Mouse (Mus musculus) MEL (cell line): ENCODE results near the gene Eif2b1.

Source experiments
- BHLHE40 ChIP-seq: IDR thresholded peaks from 2 replicates; pipeline ENCODE4 v1.6.1; 2012; ENCODE audit warnings: low read depth, mild to moderate bottlenecking, inconsistent platforms, low read length, improper control_type of control experiment, borderline replicate concordance
- CHD1 ChIP-seq: IDR thresholded peaks from 2 replicates; pipeline ENCODE4 v1.6.1; 2012; ENCODE audit warnings: low read depth, mild to moderate bottlenecking, inconsistent platforms, low read length, improper control_type of control experiment
- CTCF ChIP-seq, 3 experiments: IDR thresholded peaks in 2 of 3; conservative IDR thresholded peaks in 1 of 3; 2 replicates each; pipeline ENCODE4 v1.5.1; 2011 to 2012; ENCODE audit warnings: low read length in 3 of 3, low read depth in 2 of 3, mild to moderate bottlenecking in 2 of 3, improper control_type of control experiment in 1 of 3, inconsistent platforms in 1 of 3, mixed read lengths in 1 of 3, moderate library complexity in 1 of 3; ENCODE audit not compliant: control insufficient read depth in 1 of 3, insufficient read depth in 1 of 3, poor library complexity in 1 of 3, severe bottlenecking in 1 of 3
- EP300 ChIP-seq, 2 experiments: IDR thresholded peaks; 2 replicates each; pipeline ENCODE4 v1.6.1; 2011; ENCODE audit warnings: improper control_type of control experiment in 2 of 2, low read length in 2 of 2, low read depth in 1 of 2, mild to moderate bottlenecking in 1 of 2
- GATA1 ChIP-seq: IDR thresholded peaks from 2 replicates; pipeline ENCODE4 v1.6.1; 2011; ENCODE audit warnings: low read depth, low read length, improper control_type of control experiment
- HCFC1 ChIP-seq: IDR thresholded peaks from 2 replicates; pipeline ENCODE4 v1.6.1; 2012; ENCODE audit warnings: low read depth, mild to moderate bottlenecking, inconsistent platforms, low read length, improper control_type of control experiment, moderate library complexity
- JUND ChIP-seq: IDR thresholded peaks from 2 replicates; pipeline ENCODE4 v1.6.1; 2011; ENCODE audit warnings: low read depth, mild to moderate bottlenecking, improper control_type of control experiment, low read length
- KAT2A ChIP-seq: conservative IDR thresholded peaks from 2 replicates; pipeline ENCODE4 v1.6.1; 2012; ENCODE audit warnings: low read depth, low read length, improper control_type of control experiment, inconsistent platforms
- POLR2A ChIP-seq, 2 experiments: IDR thresholded peaks; 2 replicates each; pipeline ENCODE4 v1.6.1; 2011 to 2012; ENCODE audit warnings: low read length in 2 of 2, mild to moderate bottlenecking in 2 of 2, control low read depth in 1 of 2, improper control_type of control experiment in 1 of 2, low read depth in 1 of 2, moderate library complexity in 1 of 2; ENCODE audit not compliant: control insufficient read depth in 1 of 2, insufficient read depth in 1 of 2, poor library complexity in 1 of 2
- POLR2AphosphoS5 ChIP-seq: IDR thresholded peaks from 2 replicates; pipeline ENCODE4 v1.6.1; 2012; ENCODE audit warnings: low read depth, borderline replicate concordance, mild to moderate bottlenecking, inconsistent platforms, low read length, moderate library complexity, mixed read lengths
- SIN3A ChIP-seq: IDR thresholded peaks from 2 replicates; pipeline ENCODE4 v1.6.1; 2012; ENCODE audit warnings: low read length, improper control_type of control experiment, inconsistent platforms
- TAL1 ChIP-seq: IDR thresholded peaks from 2 replicates; pipeline ENCODE4 v1.6.1; 2012; ENCODE audit warnings: mild to moderate bottlenecking, inconsistent platforms, low read length, moderate library complexity, mixed read lengths
- TBP ChIP-seq: IDR thresholded peaks from 2 replicates; pipeline ENCODE4 v1.8.0; 2011; ENCODE audit warnings: low read depth, low read length, improper control_type of control experiment

- no peak for TF ChIP-seq CHD1
- TF ChIP-seq SIN3A, result no peak
- no peak for TF ChIP-seq TAL1
- no peak for TF ChIP-seq EP300 (IDR thresholded peaks at IDR 0.05; ENCODE audit: low read depth in 1 of 2, low read length in 2 of 2)
- TF ChIP-seq POLR2A (IDR thresholded peaks at IDR 0.05; ENCODE audit: control insufficient read depth in 1 of 2, insufficient read depth in 1 of 2, low read depth in 1 of 2, low read length in 2 of 2, poor library complexity in 1 of 2), result no peak
- TF ChIP-seq JUND, result no peak
- no peak for TF ChIP-seq KAT2A
- no peak for TF ChIP-seq POLR2AphosphoS5
- TF ChIP-seq BHLHE40, result no peak
- no peak for TF ChIP-seq GATA1
- no peak for TF ChIP-seq TBP
- TF ChIP-seq CTCF (IDR thresholded peaks at IDR 0.05 in 2 of 3, conservative IDR thresholded peaks at IDR 0.05 in 1 of 3; ENCODE audit: control insufficient read depth in 1 of 3, insufficient read depth in 1 of 3, low read depth in 2 of 3, low read length in 3 of 3, poor library complexity in 1 of 3, severe bottlenecking in 1 of 3), result no peak
- no peak for TF ChIP-seq HCFC1
Measured at GRCm38 (mm10) chr5:124622890-124623289, 44.0 kb upstream of the Eif2b1 start.
